Mouse (Mus musculus) retina, postnatal 7 days (tissue): ENCODE measurements around the gene Ift80.
A peak's percentile ranks its signal among the peaks of the same experiment; 100 is the strongest.
"Not testable (repeated sequence)": the region's sequence is repeated elsewhere in the genome, so short reads cannot be mapped to it uniquely, and the experiment has no call there.

ENCODE experiments used
- DNase-seq: peaks from one replicate; pipeline ENCODE4 v3.0.0-alpha.2; 2012; ENCODE audit warnings: low read depth, low spot score

Ift80 gene

DNA sequence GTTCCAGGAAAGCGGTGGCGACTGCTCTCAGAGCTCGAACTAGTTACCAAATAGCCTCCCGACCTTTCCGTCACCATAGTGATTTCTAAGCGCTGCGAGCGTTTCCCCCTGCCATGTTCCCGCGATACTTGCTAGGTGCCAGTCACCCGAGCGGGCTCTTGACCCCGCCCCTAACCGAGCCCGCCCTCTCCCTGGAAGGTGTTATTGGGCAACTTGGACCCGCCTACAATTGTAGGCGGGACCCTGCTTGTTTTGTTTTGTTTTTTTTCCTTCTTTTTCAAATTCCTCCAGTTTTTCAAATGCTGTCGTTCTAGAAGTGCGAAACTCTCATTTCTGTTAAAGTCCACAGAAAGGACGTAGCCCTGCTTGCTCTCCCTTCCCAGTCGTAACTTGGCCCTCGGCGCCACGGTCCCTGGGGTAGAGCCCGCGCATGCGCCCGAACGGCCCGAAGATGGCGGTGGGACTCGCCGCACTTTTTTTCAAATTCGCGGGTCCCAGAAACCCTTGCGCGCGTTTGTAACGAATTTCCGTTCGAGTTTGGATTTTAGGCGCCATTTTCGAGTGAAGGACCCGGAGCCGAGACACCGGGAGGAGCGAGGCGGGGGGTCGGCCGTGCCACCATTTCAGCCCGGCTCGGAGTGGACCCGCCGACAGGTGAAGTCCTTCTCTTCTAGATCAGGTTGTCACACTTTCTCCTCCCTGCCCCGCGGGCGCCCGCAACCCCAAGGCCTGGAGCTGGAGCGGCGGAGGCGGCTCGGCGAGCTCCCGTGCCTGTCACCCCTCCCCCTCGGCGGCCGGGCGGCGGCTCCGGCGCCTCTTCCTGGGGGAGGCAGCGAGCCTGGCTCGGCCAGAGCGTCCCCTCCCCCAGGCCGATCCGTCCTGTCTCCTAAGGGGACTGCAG, at the start of gene Ift80, which contains the start of gene Smc4:
Gene Ift80, minus strand, starts transcription at position 134 of the 901 bp plus-strand sequence.
Gene Smc4, plus strand, starts transcription at position 302 of the 901 bp plus-strand sequence.
- DNase-seq = peak; percentile 96

DNA sequence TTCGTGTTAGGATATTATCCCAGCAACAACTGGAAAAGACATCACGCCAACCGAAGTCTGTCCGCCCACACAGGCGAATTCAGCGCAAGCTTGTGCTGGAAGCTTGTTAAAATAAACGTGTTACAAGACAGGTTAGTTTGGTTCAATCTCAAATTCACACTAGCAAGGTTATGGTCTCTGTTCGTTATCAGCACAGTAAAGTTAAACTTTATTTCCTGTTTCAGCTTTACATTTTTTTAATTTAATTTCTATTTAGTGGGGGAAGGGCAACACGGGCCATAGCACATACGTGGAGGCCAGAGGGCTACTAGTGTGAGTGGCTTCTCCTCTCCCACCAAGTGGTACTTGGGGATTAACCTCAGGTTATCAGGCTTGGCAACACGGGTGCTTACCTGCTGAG, 47.5 kb upstream of the Ift80 start:
- DNase-seq = no peak

DNA sequence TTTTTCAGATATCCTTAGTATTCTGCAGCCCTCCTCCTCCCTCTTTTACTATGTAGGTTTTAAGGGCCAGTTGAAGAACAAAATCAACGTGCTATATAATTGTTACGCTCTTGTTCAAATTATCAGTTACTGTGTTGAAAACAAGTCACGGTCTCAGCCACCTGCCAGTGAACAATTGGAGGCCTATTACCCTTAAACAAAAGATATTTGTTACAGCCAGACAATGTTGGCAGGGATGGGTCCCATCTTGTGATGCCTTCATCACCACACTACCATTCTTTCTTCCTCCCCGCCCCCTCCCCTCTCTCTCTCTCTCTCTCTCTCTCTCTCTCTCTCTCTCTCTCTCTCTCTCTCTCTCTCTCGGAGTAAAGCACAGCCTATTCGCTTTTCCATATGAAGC, 44.6 kb upstream of the Ift80 start:
- DNase-seq = no peak

DNA sequence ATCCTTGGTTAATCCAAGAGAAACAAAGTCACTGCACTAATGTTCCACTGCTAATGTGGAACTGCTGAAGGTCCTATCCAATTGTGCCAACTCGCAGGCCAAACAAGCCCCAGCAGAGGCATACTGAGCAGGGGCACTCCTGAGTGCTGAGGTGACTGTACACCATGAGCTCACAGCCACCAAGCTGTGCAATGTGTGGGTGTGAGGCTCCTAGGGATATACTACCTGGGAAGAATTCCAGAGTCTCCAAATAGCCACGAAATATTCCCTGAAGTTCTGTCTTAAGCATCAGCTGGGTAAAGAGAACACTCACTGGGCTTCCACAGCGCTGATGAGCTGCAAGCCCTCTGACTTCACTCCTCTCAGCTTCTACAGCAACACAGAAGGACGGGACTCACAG, 43.3 kb upstream of the Ift80 start:
- no peak for DNase-seq

DNA sequence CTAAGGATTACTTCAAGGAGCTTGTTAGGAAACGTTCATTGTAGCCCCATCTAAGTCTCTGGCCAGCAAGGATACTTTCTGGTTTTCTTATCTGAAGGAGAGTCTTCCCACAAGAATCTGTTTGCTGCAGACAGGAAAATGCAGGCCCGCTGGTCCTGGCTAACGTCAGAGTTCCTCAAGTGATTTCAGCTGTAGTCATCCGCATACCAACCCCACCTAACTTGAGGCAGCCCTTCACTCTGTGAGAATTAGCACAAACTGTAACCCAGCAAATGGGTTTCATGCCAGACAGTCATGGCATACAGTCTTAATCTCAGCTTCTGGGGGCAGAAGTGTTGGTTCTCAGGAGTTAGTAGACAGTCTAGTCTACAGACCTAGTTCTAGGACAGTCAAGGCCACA, 42.1 kb upstream of the Ift80 start:
- DNase-seq = no peak

DNA sequence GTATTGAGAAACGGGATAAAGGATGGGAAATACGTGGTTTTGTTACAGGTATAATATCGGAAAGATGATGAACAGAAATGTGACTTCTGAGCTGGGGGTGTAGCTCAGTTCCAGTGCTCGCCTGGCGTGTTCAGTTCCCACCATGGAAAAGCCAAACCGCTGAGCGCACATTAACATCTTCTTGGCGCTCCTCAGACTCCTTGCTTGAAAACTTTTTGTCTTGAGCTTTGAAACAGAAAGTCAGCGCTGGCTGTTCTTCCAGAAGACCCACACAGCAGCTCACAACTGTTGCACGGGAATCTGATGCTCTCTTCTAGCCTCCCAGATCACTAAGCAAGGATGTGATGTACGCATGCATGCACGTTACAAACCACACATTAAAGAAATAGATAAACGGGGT, 41.4 kb upstream of the Ift80 start:
- no peak for DNase-seq

DNA sequence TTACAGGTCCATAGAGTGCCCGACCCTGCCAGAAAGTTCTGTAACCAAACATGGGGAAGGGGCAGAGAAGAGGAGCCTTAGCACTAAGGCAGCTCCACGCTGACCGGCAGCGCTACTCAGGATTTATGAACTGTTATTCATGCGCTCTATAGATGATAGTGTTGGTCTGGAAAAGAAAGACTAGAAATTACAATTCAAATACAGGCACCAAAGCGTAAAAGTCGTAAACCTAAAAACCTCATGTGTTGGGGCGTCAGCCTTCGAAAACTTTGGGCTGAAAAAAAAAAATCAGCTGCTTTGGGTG, 41.0 kb upstream of the Ift80 start:
- DNase-seq = no peak

DNA sequence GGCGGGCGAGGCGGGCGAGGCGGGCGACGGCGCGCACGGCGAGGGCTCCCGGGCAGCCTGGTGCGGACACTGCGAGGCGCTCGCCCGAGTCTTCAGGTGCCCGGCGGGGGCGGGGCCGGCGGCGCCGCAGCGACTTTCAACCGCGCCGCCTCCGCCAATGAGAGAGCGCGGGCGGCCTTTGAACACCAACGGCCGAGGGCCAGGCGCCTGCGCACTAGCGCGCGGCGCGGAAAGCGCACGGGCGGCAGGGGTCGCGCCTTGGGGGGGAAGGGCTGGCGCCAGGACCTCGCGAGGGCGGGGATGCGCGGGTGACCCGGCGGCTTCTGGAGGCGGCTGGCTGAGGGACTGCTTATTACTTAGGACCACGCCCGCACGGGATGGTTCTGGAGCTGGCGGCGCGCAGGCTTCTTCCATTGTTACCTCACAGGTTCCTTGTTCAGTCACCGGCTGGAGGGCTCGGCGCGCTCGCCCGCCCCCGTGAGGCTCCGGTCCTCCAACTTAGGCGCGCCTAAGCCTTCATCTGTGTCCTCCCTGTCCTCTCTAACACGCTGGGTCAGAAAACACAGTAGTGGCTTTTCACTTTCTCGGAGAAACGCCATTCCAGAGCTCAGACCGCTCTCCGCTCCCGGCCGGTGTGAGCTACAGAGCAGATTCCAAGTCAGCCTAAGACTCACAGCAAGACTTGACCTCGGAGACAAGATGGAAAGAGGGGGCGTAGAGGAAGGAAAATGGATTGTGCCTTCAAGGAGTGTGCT, 40.5 kb upstream of the Ift80 start, which contains the start of gene Trim59:
Gene Trim59, minus strand, starts transcription at position 111 of the 755 bp plus-strand sequence.
- peak; percentile 91 for DNase-seq

DNA sequence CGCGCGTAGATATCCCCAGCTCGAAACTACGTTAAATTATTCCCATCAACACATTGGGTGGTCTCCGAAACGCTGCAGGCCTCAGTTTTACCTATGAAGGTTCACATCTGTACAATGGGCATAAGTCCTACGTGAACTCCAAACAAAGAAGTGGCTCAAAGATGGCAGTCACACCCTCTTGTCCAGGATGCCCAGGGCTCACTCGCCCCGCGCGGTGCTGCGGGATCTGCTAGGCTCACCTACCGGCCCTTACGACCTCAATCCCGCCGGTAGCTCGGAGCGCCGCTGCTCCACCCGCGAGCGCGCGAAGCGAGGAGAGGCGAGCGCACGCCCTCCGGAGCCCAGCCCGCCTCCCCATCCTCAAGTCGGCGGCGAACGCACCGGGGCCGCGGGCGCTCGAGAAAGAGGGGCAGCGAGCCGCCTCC, 39.8 kb upstream of the Ift80 start:
- no peak for DNase-seq

DNA sequence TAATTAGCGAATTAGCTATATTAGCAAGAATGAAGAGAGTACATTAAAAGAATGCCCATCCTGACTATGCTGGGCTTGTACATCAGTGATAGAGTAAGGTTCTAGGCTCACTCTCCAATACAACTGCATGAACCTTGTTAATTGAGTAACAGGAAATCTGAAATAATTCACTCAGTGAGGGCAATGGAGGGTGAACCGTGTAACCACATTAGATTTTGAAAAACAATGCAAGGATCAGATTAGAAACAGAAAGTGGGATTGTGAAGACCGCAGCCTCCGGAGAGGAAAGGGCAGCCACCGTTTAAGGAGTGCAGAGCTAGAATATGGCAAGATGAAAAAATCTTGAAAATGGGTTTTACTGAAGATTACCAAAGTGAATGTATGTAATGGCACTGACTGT, 36.9 kb upstream of the Ift80 start:
- no peak for DNase-seq

DNA sequence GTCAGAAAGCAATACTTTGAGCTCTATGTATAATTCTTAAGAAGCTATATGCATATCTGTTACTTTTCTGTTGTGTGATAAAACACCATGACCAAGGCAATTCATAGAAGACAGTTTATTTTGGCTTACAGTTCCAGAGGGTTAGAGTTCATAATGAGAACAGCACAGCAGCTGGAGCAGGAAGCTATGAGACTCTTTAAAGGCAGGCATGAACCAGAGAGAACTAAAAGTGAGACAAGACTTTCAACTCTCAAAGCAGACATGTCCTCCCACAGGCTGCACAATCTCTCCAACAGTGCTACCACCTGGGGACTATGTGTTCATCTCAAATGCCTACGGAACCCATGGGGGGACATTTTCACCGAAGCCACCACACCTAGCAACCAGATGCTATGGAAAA, 35.7 kb upstream of the Ift80 start:
- DNase-seq = no peak

DNA sequence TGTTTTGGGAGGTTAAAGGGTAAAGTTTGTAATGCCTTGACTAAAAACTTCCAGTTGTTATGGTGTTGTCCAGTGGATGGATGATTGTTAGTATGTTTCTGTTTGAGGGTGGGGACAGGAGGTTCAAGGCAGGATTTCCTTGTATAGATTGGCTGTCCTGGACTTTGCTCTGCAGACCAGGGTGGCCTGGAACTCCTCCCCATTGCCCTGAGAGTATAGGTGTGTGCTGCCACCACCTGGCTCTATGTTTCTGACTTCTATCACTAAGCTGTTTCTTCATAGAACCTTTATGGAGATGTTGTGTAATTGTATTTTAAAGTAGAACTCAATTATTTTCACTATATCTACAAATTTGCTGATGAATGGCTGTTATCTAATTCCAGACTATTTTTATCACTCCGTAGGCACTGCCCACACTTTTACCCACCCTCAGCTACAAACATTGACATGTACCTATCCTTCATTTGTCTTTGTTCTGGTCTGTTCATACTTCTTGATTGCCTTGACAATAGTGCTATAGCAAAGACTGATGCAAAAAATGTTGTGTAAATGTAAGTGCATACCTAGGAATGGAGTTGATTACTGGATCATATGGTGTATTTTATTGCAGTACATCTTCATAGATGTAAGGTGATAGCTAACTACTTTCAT, 21.9 kb upstream of the Ift80 start:
- DNase-seq = no peak

DNA sequence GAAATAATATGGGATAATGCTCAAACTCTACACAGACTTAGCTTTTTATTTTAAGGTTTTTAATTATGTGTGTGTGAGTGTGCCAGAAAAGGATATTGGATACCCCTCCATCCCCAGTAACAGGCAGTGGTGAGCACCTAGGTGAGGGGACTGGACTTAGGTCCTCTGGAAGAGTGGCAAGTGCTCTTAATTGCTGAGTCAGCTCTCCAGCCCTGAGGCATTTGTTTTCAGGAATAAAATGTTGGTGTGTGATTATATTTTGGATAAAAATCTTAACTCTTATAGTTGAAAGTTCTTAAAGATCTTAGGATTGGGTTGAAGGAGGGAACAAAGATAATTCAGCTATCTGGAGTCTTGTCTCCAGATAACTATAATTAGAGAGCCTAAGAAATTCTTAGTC, 16.4 kb upstream of the Ift80 start:
- DNase-seq = no peak

DNA sequence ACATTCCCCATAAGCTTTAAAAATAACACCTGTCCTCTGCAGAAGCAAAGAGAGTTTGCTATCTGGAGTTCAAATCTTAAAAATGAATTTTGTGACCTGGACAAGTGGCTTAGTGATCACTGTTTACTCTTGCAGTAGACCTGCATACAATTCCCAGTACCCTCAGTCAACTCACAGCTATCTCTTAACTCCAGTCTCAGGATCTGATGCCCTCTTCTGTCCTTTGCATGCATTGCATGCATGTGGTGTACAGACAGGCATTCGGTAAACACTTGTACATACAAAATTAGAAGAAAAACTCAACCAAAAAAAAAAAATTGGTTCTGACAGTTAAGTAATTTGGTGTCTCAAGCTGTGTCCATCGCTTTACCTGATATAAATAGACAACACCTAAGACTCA, 15.9 kb upstream of the Ift80 start:
- no peak for DNase-seq

DNA sequence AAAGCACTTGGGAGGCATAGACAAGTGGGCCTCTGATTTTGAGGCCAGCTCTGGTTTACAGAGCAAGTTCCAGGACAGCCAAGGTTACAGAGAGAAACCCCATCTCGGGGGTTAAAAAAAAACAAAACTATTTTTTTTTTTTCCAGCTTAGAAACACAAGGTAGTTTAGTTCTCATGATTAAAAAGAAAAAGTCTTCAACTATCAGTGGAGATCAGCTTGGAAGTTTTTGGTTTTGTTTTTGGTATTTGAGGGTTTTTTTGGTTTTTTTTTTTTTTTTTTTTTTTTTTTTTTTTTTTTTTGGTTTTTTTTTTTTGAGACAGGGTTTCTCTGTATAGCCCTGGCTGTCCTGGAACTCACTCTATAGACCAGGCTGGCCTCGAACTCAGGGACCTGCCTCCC, 14.3 kb upstream of the Ift80 start:
- not testable (repeated sequence) for DNase-seq

DNA sequence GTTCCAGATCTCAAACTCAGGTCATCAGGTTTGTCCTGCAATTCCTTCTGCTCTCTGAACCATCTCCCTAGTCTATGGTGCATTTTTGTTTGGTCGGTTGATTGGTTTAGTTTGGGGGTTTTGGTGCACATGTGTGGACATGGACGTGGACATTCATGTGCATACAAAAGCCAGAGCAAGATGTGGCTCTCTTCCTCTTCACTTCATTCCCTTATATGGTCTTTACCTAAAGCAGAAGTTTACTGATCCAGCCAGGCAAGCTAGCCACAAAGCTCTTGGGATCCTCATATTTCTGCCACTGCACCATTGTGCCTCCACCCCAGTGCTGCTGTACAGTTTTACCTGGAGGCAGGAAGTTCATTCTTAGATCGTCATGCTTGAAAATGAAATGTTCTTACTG, 12.8 kb upstream of the Ift80 start:
- DNase-seq = no peak

DNA sequence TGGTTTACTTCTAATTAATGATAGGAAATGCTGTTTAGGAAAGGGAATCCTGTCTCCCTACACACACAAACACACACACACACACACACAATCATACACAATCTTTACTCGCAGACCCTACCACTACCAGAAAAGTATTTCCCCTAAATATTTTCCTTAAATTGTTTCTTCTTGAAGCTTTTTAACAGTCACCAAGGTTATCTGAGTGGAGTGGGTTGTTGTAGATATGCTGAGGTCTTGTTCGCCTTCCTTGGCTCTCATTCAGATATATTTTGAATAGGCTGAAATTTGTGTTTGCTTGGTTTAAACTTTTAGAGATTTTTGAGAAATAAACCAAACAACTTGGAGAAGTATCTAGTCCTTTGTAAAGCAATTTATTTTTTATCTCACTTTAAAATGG, 4.5 kb upstream of the Ift80 start:
- no peak for DNase-seq

DNA sequence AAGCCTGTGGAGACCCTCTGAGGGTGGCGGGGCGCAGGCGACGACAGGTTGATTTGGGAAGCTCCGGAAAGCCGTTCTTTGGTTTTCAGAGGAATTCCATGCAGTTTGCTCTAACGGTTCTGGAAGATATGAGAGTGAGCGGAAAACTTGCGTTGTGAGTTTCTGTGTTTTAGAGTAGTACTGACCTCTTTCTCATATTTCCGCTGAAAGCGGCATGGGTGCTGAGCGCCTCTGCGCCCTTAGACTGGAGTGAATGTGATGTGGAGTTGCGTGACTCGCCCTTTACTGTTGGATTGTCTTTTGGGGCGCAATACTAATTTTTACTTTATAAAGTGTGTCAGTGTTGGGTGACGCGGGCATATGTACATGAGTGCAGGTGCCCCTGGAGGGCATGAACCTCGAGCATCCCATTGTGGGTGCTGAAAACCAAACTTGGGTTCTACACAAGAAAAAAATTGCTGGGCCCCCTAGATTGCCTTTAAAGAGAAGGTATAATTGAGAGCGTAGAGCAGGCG, 1.9 kb upstream of the Ift80 start:
- DNase-seq = no peak

DNA sequence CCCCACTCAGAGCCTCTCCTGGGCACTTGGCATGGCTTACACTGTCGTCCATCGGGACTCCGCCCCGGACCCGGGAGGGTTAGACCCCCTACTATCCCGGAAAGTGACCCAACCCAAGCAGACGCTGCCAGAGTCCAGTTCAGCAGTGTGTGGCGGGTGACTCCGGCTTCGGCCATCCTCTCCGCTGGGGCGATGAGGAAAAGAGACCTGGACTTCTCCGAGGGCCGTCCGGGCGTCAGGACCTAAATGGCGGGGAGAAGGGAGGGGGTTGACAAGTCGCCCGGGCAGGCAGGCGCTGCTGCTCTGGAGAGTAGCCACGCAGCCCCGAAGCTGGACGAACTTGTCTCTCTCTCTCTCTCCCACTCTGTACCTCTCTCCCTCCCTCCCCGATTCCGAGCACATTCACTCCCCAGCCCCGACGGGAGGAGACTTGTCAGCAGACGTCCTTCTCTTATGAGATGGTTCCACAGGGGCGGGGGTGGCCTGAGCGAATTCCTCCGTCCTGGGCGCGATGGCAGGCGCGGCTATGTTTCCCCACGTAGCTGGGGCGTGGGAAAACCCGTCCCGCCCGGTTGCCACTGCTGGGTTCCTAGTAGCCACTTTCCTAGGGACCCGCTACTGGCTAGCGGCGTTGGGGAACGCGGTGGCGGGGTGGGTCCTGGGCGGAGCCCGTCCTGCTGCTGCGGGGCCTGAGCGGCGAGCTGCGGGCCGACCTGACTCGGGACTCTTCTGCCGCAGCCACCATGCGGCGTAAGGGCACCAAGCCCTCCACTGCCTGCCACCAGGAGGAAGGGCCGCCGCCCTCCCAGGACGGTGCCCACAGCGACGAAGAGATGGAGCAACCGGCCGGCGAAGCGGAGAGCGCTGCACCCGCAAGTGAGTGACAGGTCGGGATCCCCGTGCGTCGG, 1.2 kb upstream of the Ift80 start:
- peak; percentile 14 for DNase-seq

DNA sequence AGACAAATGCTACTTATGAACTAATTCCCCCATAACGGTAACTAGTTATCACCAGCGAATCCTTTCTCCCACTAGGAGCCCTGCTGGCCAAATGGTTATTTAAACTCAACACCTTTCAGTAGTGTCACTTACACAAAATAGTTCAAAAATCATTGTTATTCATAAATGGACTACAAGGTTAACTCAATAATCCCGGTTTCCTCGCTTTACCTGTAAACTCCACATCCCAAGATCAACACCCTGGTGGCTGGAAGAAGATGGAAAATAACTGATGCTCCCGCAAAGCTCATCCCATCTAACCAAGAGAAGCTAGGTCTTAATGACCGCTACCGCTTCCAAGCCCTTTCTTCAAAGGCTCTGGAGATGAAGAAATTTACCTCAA, 324 bp downstream of the Ift80 start:
- no peak for DNase-seq

DNA sequence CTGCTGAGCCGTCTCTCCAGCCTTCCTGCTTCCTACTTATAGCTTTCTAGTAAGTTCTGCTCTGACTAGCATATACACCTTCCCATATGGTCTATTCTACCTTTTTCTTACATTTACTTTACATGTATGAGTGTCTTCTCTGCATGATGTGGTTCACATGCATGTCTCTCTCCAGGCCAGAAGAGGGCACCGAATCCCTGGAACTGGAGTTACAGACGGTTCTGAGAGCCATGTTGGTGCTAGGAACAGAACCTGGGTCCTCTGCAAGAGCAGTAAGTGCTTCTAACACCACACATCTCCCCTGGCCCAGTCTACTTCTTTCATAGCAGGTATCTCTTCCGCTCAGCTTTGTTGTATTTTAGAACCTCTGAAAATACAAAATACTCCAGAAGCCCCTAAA, 1.6 kb downstream of the Ift80 start:
- DNase-seq = no peak
